Mouse (Mus musculus): ENCODE measurements around the gene Stra6l.

The Stra6l gene

GRCm38 (mm10) chr4:45848109-45848824, at the start of gene Stra6l:
TSS of gene Stra6l (plus strand) at chr4:45848664.
- no peak for DNase-seq

- peak; percentile 66 for DNase-seq
Measured at GRCm38 (mm10) chr4:45798964-45799363, 49.5 kb upstream of the Stra6l start, which contains the start of gene Aldh1b1. TSS of gene Aldh1b1 (plus strand) at chr4:45799022.

GRCm38 (mm10) chr4:45799956-45800537, 48.4 kb upstream of the Stra6l start:
- DNase-seq = no peak

GRCm38 (mm10) chr4:45802900-45803299, 45.6 kb upstream of the Stra6l start:
- DNase-seq = no peak

- DNase-seq = no peak
Measured at GRCm38 (mm10) chr4:45808034-45808433, 40.4 kb upstream of the Stra6l start.

GRCm38 (mm10) chr4:45811250-45811649, 37.2 kb upstream of the Stra6l start:
- DNase-seq = no peak

- DNase-seq = peak; percentile 39
Measured at GRCm38 (mm10) chr4:45815542-45815941, 32.9 kb upstream of the Stra6l start.

GRCm38 (mm10) chr4:45818814-45819207, 29.7 kb upstream of the Stra6l start:
- DNase-seq = no peak

- DNase-seq = no peak
Measured at GRCm38 (mm10) chr4:45819208-45819931, 29.1 kb upstream of the Stra6l start.

- peak; percentile 62 for DNase-seq
Measured at GRCm38 (mm10) chr4:45820074-45820830, 28.2 kb upstream of the Stra6l start.

GRCm38 (mm10) chr4:45821995-45822394, 26.5 kb upstream of the Stra6l start:
- no peak for DNase-seq

- no peak for DNase-seq
Measured at GRCm38 (mm10) chr4:45822781-45823575, 25.5 kb upstream of the Stra6l start.

GRCm38 (mm10) chr4:45824049-45824760, 24.3 kb upstream of the Stra6l start:
- no peak for DNase-seq

GRCm38 (mm10) chr4:45824761-45825556, 23.5 kb upstream of the Stra6l start:
- no peak for DNase-seq

- no peak for DNase-seq
Measured at GRCm38 (mm10) chr4:45826275-45827040, 22.0 kb upstream of the Stra6l start, which contains the start of gene Igfbpl1. TSS of gene Igfbpl1 (minus strand) at chr4:45826923.

- DNase-seq = no peak
Measured at GRCm38 (mm10) chr4:45829907-45830759, 18.3 kb upstream of the Stra6l start.

- DNase-seq = no peak
Measured at GRCm38 (mm10) chr4:45831996-45832395, 16.5 kb upstream of the Stra6l start.

- no peak for DNase-seq
Measured at GRCm38 (mm10) chr4:45833461-45833860, 15.0 kb upstream of the Stra6l start.

GRCm38 (mm10) chr4:45844355-45844754, 4.1 kb upstream of the Stra6l start:
- peak; percentile 18 for DNase-seq
